Mouse (Mus musculus) ES-E14 (cell line): ENCODE results near the gene Ddx60. TPM values are rescaled to one million over a fixed set of nuclear protein-coding genes. Genes with fewer than 3 reads are reported as not detected.

ENCODE experiments used
- DNase-seq: peaks from one replicate; pipeline ENCODE4 v3.0.0-alpha.2; 2013; ENCODE audit warnings: low read depth, low spot score
- H3K27ac ChIP-seq: 2 replicates; pipeline ENCODE4 v1.5.1; 2012; ENCODE audit warnings: low read depth, mild to moderate bottlenecking, low read length, moderate library complexity, mixed read lengths; ENCODE audit not compliant: poor library complexity, insufficient read depth, severe bottlenecking
- H3K36me3 ChIP-seq: 2 replicates; pipeline ENCODE4 v1.6.1; 2012; ENCODE audit warnings: mild to moderate bottlenecking, low read length, moderate library complexity, mixed read lengths; ENCODE audit not compliant: control insufficient read depth, poor library complexity, insufficient read depth, severe bottlenecking
- H3K4me1 ChIP-seq, 2 experiments: fragments of 150-350 bp in 1 of 2; sonication (generic) in 1 of 2; 2 replicates each; pipeline ENCODE4 v1.6.1; 2012; ENCODE audit warnings: low read length in 2 of 2, mild to moderate bottlenecking in 1 of 2, mixed read lengths in 1 of 2; ENCODE audit not compliant: control insufficient read depth in 2 of 2, insufficient read depth in 2 of 2, poor library complexity in 1 of 2
- H3K4me3 ChIP-seq, 2 experiments: fragments of 150-350 bp in 1 of 2; sonication (generic) in 1 of 2; 2 replicates each; pipeline ENCODE4 v1.5.1; 2012; ENCODE audit warnings: low read length in 2 of 2, low read depth in 1 of 2, mild to moderate bottlenecking in 1 of 2, mixed read lengths in 1 of 2; ENCODE audit not compliant: insufficient read depth in 1 of 2, poor library complexity in 1 of 2, severe bottlenecking in 1 of 2
- H3K9ac ChIP-seq: 2 replicates; pipeline ENCODE4 v1.6.1; 2012; ENCODE audit warnings: low read depth, mild to moderate bottlenecking, low read length, mixed read lengths; ENCODE audit not compliant: poor library complexity, insufficient read depth, severe bottlenecking
- H3K9me3 ChIP-seq: fragments of 150-350 bp; sonication (generic); 2 replicates; pipeline ENCODE4 v1.6.1; 2012; ENCODE audit warnings: low read depth, mild to moderate bottlenecking, low read length; ENCODE audit not compliant: control insufficient read depth, insufficient read depth
- CHD2 ChIP-seq: IDR thresholded peaks from 2 replicates; pipeline ENCODE4 v1.6.1; 2014; ENCODE audit warnings: mild to moderate bottlenecking, low read depth, low read length, inconsistent platforms
- HCFC1 ChIP-seq: IDR thresholded peaks from 2 replicates; pipeline ENCODE4 v1.6.1; 2012; ENCODE audit warnings: low read length, inconsistent platforms, borderline replicate concordance; ENCODE audit not compliant: insufficient read depth
- MAFK ChIP-seq: IDR thresholded peaks from 2 replicates; pipeline ENCODE4 v1.6.1; 2014; ENCODE audit warnings: mild to moderate bottlenecking, low read depth, low read length, inconsistent platforms; ENCODE audit not compliant: insufficient read depth
- ZC3H11A ChIP-seq: IDR thresholded peaks from 2 replicates; pipeline ENCODE4 v1.6.1; 2012; ENCODE audit warnings: low read depth, mild to moderate bottlenecking, inconsistent platforms, low read length, borderline replicate concordance
- ZNF384 ChIP-seq: IDR thresholded peaks from 2 replicates; pipeline ENCODE4 v1.6.1; 2012; ENCODE audit warnings: low read depth, low read length, inconsistent platforms
- in situ Hi-C, 2 experiments: fragments of 600-800 bp; cut with MboI; formaldehyde crosslinking; loops; one replicate each; pipeline ENCODE4 v1.15.1; 2025; ENCODE audit warnings: low sequenced_read_pairs in 2 of 2, inconsistent platforms in 1 of 2; ENCODE audit not compliant: unreplicated experiment in 2 of 2
- total RNA-seq: library from RNA; depleted of rRNA; stranded (reverse); fragments of 300-350 nt; gene quantifications from 2 replicates; pipeline ENCODE4 v1.2.3, GENCODE M21; 2012

Gene Ddx60
- total RNA-seq, 1 experiment, result 0.31 TPM

- in situ Hi-C loops, result no loop called here
- TF ChIP-seq ZNF384 (no peak), HCFC1 (no peak), CHD2 (no peak)
- no peak overlapping the region for H3K27ac ChIP-seq
- no peak overlapping the region for H3K9ac ChIP-seq
- no peak for DNase-seq
- H3K4me1 ChIP-seq, result no peaks in the 10 kb centered on the region
- H3K9me3 ChIP-seq, result no peaks in the 10 kb centered on the region
- no peak overlapping the region for H3K4me3 ChIP-seq
- no peaks in the 10 kb centered on the region for H3K36me3 ChIP-seq
Observed at GRCm38 (mm10) chr8:61989464-61989863, 61.6 kb downstream of the Ddx60 start.

GRCm38 (mm10) chr8:61992796-61993195, 64.9 kb downstream of the Ddx60 start:
- no peaks in the 10 kb centered on the region for H3K36me3 ChIP-seq
- DNase-seq, result no peak
- H3K9ac ChIP-seq, result no peak overlapping the region
- in situ Hi-C loops, result no loop called here
- no peak overlapping the region for H3K27ac ChIP-seq
- no peaks in the 10 kb centered on the region for H3K4me1 ChIP-seq
- H3K9me3 ChIP-seq, result no peaks in the 10 kb centered on the region
- H3K4me3 ChIP-seq, result no peak overlapping the region
- TF ChIP-seq ZNF384, result no peak
- TF ChIP-seq MAFK, result no peak
- no peak for TF ChIP-seq CHD2
- no peak for TF ChIP-seq HCFC1
- TF ChIP-seq ZC3H11A, result no peak

- in situ Hi-C loops, result no loop called here
- H3K36me3 ChIP-seq, result no peaks in the 10 kb centered on the region
Observed at GRCm38 (mm10) chr8:61997125-61997524, 69.2 kb downstream of the Ddx60 start.

GRCm38 (mm10) chr8:62014166-62014565, 86.3 kb downstream of the Ddx60 start:
- Histone ChIP-seq H3K27ac (no peak overlapping the region), H3K9me3 (no peaks in the 10 kb centered on the region), H3K4me3 (no peak overlapping the region), H3K36me3 (no peaks in the 10 kb centered on the region), H3K4me1 (no peaks in the 10 kb centered on the region), H3K9ac (no peak overlapping the region)
- TF ChIP-seq CHD2, result no peak
- TF ChIP-seq HCFC1, result no peak
- in situ Hi-C loops, result no loop called here
- DNase-seq, result no peak

More at GRCm38 (mm10) chr8:61997125-61997524, 69.2 kb downstream of the Ddx60 start:
- no peak overlapping the region for H3K4me3 ChIP-seq
- TF ChIP-seq ZNF384 (no peak), HCFC1 (no peak), ZC3H11A (no peak), MAFK (no peak), CHD2 (no peak)
- no peak for DNase-seq
- no peak overlapping the region for H3K27ac ChIP-seq
- no peaks in the 10 kb centered on the region for H3K4me1 ChIP-seq
- H3K9me3 ChIP-seq, result no peaks in the 10 kb centered on the region
- no peak overlapping the region for H3K9ac ChIP-seq

- H3K4me3 ChIP-seq, result no peak overlapping the region
- in situ Hi-C loops, result no loop called here
- no peak overlapping the region for H3K9ac ChIP-seq
- no peak overlapping the region for H3K27ac ChIP-seq
- no peak for DNase-seq
- TF ChIP-seq MAFK (no peak), ZNF384 (no peak), HCFC1 (no peak), ZC3H11A (no peak), CHD2 (no peak)
- H3K36me3 ChIP-seq, result no peaks in the 10 kb centered on the region
- H3K4me1 ChIP-seq, result no peaks in the 10 kb centered on the region
- no peaks in the 10 kb centered on the region for H3K9me3 ChIP-seq
Observed at GRCm38 (mm10) chr8:62014582-62014981, 86.7 kb downstream of the Ddx60 start.
